Mouse (Mus musculus) lung, adult 18-20 months (tissue): ENCODE results near the gene Eddm3b.

Experiments
- DNase-seq, 2 experiments: peaks; one replicate each; pipeline ENCODE4 v3.0.0; 2022; ENCODE audit warnings: mixed read lengths in 2 of 2

Gene Eddm3b

DNA sequence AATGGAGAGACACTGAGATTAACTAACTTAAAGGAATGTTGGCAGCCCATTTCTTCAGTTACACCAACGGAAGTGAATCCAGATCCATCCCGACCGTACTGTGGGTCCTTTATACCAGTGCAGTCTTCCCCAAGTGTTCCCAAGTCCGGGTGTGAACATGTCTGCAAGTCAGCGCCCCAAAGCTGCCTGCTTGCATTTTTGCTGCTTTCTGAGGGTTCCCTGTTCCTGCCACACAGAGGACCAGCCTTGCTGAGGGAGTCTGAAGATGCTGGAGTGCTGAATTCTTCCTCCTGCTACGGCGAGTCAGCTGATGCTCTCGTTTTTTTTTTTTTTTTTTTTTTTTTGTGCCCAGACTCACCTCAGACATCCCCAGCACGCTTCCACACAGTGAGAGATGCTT is 19.3 kb upstream of the Eddm3b start:
- DNase-seq, result no peak

GRCm38 (mm10) chr14:51095736-51096524 is 18.3 kb upstream of the Eddm3b start:
- peak; percentile 74 to 75 for DNase-seq

- peak; percentile 56 to 84 for DNase-seq
These were observed 15.9 kb upstream of the Eddm3b start for GRCm38 (mm10) chr14:51098300-51098699.

- DNase-seq, result no peak
These were observed 15.3 kb upstream of the Eddm3b start for GRCm38 (mm10) chr14:51098921-51099320.

- peak in 1 of 2 experiments; percentile 12 for DNase-seq
These were observed 12.9 kb upstream of the Eddm3b start for GRCm38 (mm10) chr14:51101284-51101683.

DNA sequence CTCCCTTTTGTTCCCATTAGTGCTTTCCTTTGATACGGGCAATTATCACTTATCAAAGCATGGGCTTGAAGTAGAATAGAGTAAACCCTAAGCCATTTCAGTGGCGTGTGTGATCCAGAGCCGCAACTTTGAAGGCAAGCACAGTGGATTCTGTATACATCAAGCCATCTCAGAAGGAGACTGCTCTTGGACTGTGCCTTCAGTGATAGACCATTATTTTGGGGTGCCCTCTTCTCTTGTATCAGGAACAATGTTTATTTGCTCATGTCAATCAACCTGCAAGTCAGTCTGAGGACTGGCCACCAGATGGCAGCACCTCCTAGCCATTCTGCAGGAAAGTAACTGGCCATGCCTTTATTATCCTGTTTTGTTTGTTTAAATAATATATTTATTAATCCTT is 11.0 kb upstream of the Eddm3b start:
- DNase-seq, result peak; percentile 51 to 54

DNA sequence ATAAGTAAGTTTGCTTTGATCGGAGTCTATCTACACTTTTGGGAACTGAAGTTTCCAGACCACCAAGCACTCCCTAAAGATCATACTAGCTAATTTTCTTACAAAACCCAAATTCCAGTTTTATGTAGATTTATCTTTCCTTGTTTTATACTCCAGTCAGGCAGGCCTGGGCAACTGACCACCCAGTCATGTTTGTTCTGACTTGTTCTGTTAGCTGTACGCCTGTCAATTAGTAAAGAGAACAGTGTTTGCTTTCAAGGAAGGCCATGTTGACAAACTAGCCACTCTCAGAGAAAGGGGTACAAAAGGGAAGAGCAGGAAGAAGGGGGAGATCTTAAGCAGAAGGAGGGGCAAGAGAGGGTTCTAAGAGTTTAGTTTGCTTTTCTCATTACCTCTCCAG is 9.9 kb upstream of the Eddm3b start:
- no peak for DNase-seq

GRCm38 (mm10) chr14:51106449-51106967 is 7.7 kb upstream of the Eddm3b start:
- no peak for DNase-seq

DNA sequence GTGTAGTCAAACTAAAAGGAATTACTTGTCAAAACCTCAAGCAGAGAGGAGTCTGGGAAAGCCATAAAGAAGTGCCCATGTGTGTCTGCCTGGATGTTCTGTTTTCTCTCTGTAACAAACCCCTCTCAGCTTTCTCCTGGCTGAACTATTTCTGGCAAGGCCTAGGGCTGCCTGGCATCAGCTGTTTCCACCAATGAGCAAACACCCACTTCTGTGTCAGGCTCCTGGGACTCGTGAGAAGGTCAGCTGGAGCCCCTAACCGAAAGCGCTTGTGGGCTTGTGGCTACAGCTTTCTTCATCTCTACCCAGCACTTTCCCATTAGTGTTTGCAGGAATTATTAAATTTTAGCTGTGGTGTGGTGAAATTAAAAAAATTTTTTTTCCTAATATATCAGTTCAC is 2.3 kb upstream of the Eddm3b start:
- DNase-seq, result no peak

DNA sequence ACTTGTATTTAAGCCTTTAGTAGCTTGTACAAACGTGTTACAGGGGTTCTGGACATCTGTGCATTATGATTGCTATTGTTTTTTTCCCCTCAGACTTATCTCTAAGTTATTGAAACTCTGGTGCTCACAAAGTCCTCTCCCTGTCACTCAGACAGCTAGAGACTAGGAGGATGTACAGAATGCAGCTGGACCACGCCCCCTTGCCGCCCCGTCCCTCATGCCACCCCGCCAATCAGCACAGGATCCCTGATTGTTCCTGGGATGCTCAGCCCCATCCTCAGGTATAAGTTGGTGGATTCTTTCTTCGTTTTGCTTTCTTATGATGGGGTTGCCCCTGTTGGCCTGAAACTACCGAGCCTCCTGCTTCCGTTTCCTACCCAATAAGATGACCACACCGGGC is 750 bp upstream of the Eddm3b start:
- no peak for DNase-seq

GRCm38 (mm10) chr14:51125684-51126083 is 11.5 kb downstream of the Eddm3b start:
- no peak for DNase-seq

- DNase-seq, result no peak
These were observed 13.5 kb downstream of the Eddm3b start for GRCm38 (mm10) chr14:51127648-51128258.

GRCm38 (mm10) chr14:51128775-51129623 is 14.8 kb downstream of the Eddm3b start:
- no peak for DNase-seq

DNA sequence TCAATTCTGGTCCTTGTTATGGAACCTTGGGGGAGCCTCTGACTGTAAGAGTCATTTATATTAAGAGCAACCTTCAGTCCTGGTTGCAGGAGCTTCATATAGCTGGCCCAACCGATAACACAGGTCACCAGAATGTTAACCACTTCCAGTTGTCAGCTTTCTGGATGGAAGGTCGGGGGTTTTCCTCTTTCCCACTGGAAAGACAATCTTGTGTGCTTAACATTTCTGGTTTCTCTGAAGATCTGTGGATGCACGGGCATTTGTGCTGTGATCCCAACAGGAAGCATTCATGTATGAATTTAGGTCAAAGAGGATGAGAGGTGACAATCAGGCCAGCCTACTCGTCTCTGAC is 15.4 kb downstream of the Eddm3b start:
- DNase-seq, result no peak

DNA sequence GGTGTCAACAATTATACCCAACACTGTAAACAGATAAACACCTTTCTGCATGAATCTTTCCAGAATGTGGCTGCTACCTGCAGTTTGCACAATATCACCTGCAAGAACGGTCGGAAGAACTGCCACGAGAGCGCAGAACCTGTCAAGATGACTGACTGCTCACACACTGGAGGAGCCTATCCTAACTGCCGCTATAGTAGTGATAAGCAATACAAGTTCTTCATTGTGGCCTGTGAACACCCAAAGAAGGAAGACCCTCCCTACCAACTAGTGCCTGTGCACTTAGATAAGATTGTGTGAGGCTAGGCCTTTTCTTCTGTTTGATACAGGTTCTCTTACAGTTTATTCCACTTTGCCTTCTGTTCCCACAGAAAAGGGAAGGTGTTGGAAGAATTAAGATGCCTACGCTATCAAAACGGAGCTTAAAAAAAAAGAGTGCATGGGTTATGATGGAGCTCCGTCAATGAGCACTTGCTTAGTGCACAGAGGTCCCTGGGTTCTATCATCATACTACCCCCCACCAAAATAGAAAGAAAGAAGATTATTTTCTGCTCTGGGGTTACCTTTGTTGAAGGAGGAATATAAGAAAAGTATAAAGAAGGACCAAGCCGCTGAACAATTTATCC is 16.2 kb downstream of the Eddm3b start:
- DNase-seq, result no peak

- no peak for DNase-seq
These were observed 17.0 kb downstream of the Eddm3b start for GRCm38 (mm10) chr14:51131086-51131815.

- DNase-seq, result no peak
These were observed 18.1 kb downstream of the Eddm3b start for GRCm38 (mm10) chr14:51132372-51132771.

- DNase-seq, result no peak
These were observed 26.1 kb downstream of the Eddm3b start for GRCm38 (mm10) chr14:51140342-51140741.

DNA sequence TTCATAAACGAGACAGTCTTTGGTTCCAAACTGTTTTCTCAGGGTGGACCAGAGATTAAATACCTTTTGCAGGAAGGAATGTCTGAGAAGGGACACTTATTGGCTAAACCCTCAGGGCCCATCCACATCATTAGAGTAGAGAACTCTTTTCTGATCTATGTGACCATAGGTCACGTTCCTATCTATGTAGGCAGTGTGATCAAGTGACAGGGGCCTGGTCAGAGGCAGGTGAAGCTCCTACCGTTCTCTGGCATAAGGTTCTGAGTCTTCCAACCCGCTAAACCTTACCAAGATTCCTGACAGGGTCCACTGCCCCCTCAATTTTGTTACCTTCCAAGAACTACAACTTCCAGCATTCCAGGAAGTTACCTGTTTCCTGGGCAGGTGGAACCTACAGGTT is 27.9 kb downstream of the Eddm3b start:
- no peak for DNase-seq

GRCm38 (mm10) chr14:51142568-51142967 is 28.3 kb downstream of the Eddm3b start:
- DNase-seq, result no peak

- DNase-seq, result no peak
These were observed 29.1 kb downstream of the Eddm3b start for GRCm38 (mm10) chr14:51143287-51143686.

- no peak for DNase-seq
These were observed 29.7 kb downstream of the Eddm3b start for GRCm38 (mm10) chr14:51143937-51144336.
